ENCODE assay signal across 8 mouse cellular contexts in genomic region chr6:48446256-48446655, GRCm38 (mm10). TPM values are rescaled to one million over a fixed set of nuclear protein-coding genes. Genes with fewer than 3 reads are reported as not detected.
DNase-seq lines count a peak whose midpoint lies in the region; ATAC-seq and TF ChIP-seq lines count a peak whose summit lies in the region.

No protein-coding gene starts in this region.

- no peaks in the 10 kb centered on the region; the same call in 1 of the 2 replicates for H3K27me3 ChIP-seq in ES-Bruce4 (ENCODE audit: control insufficient read depth, insufficient read depth, low read length, poor library complexity, severe bottlenecking)
- peaks cover 35% of the 10 kb centered on the region for H3K27me3 ChIP-seq in liver, embryonic 13.5 days

- no peak for TF ChIP-seq CTCF in ES-Bruce4 (IDR thresholded peaks at IDR 0.05; ENCODE audit: low read depth, low read length)
- TF ChIP-seq CTCF in cortical plate, adult 2 months (IDR thresholded peaks at IDR 0.05; ENCODE audit: extremely low read depth, insufficient read depth, low read length): no peak

- no peak for ATAC-seq in liver, embryonic 13.5 days (ENCODE audit: low read depth)

- peak overlapping the region; percentile 64 for H3K9ac ChIP-seq in ES-Bruce4 (ENCODE audit: low read depth, poor library complexity, severe bottlenecking)
- no peak overlapping the region for H3K9ac ChIP-seq in liver, embryonic 13.5 days

- no peak for TF ChIP-seq EP300 in ES-Bruce4 (IDR thresholded peaks at IDR 0.05; ENCODE audit: insufficient read depth, low read depth, low read length)

- peak overlapping the region; percentile 77 for H3K4me2 ChIP-seq in liver, embryonic 13.5 days

- H3K4me1 ChIP-seq in ES-Bruce4 (ENCODE audit: control insufficient read depth, insufficient read depth, low read length): no peaks in the 10 kb centered on the region
- no peaks in the 10 kb centered on the region for H3K4me1 ChIP-seq in cortical plate, adult 2 months (ENCODE audit: control insufficient read depth, insufficient read depth, low read length)
- H3K4me1 ChIP-seq in liver, embryonic 13.5 days (replicated peaks): peaks cover 18% of the 10 kb centered on the region

- no peak overlapping the region for H3K4me3 ChIP-seq in ES-Bruce4 (ENCODE audit: low read depth, low read length)
- H3K4me3 ChIP-seq in cortical plate, adult 2 months (ENCODE audit: insufficient read depth, low read length): peak overlapping the region; percentile 70; the same call in 1 of the 2 replicates
- peak overlapping the region; percentile 62 for H3K4me3 ChIP-seq in liver, embryonic 13.5 days (replicated peaks)

- no peak for TF ChIP-seq POLR2A in ES-Bruce4 (IDR thresholded peaks at IDR 0.05; ENCODE audit: insufficient read depth, low read length)
- TF ChIP-seq POLR2A in cortical plate, adult 2 months (IDR thresholded peaks at IDR 0.05; ENCODE audit: extremely low read depth, insufficient read depth, low read length): no peak

- H3K27ac ChIP-seq in ES-Bruce4 (ENCODE audit: insufficient read depth, low read length): no peak overlapping the region
- H3K27ac ChIP-seq in cortical plate, adult 2 months (ENCODE audit: insufficient read depth, low read length): no peak overlapping the region
- no peak overlapping the region for H3K27ac ChIP-seq in liver, embryonic 13.5 days

- DNase-seq in heart, postnatal 4 days: peak; percentile 30
- no peak for DNase-seq in liver, embryonic 13.5 days
- DNase-seq in urinary bladder, postnatal 14 days (ENCODE audit: low spot score): no peak
- no peak for DNase-seq in testis, postnatal 10 days (ENCODE audit: low spot score)
- no peak for DNase-seq in cerebellum, postnatal 14 days
- DNase-seq in embryo, embryonic 10 days (ENCODE audit: low spot score): no peak

- peaks cover 5% of the 10 kb centered on the region; the same call in 1 of the 2 replicates for H3K9me3 ChIP-seq in ES-Bruce4 (replicated peaks; ENCODE audit: control insufficient read depth, insufficient read depth, low read length, poor library complexity, severe bottlenecking)
- no peaks in the 10 kb centered on the region for H3K9me3 ChIP-seq in liver, embryonic 13.5 days (replicated peaks)

- H3K36me3 ChIP-seq in ES-Bruce4 (ENCODE audit: control insufficient read depth, insufficient read depth, low read length, poor library complexity, severe bottlenecking): no peaks in the 10 kb centered on the region
- H3K36me3 ChIP-seq in liver, embryonic 13.5 days: peaks cover 13% of the 10 kb centered on the region

- WGBS in liver, embryonic 13.5 days (ENCODE audit: insufficient replicate concordance): 34% methylated on average over 3 of the region's 3 CpGs

RNA-seq across cellular contexts. Expression of gene Zfp467, which starts 0.6 kb away (rescaled TPM):
- polyA plus RNA-seq in ES-Bruce4 (2011; ENCODE audit: insufficient read depth, insufficient read length, low read depth, missing spikeins): 3.3 and 4.9 TPM in 2 replicates
- polyA plus RNA-seq in cortical plate, adult 2 months (2012; rRNA removed): 25.4 and 26.9 TPM in 2 replicates
- total RNA-seq in heart, postnatal 4 days (2021): 10 to 100 TPM; 17.1 to 25.9 TPM
- 1.8 and 1.9 TPM in 2 replicates for polyA plus RNA-seq in liver, embryonic 13.5 days (2015; fragmentation: Nextera tagmentation; extraction: Ambion mirVana)

RNA-seq across cellular contexts. Expression of gene Sspo, which starts 1.8 kb away (rescaled TPM):
- 0.19 and 0.29 TPM in 2 replicates for polyA plus RNA-seq in ES-Bruce4 (2011; ENCODE audit: insufficient read depth, insufficient read length, low read depth, missing spikeins)
- polyA plus RNA-seq in cortical plate, adult 2 months (2012; rRNA removed): 3.2 and 4.1 TPM in 2 replicates
- total RNA-seq in heart, postnatal 4 days (2021): under 1 TPM; 0.38 to 0.64 TPM
- polyA plus RNA-seq in liver, embryonic 13.5 days (2015; fragmentation: Nextera tagmentation; extraction: Ambion mirVana): 0.08 TPM in 1 of 2 replicates, not detected in the other

RNA-seq across cellular contexts. Expression of gene Krba1, which starts 50.9 kb away (rescaled TPM):
- polyA plus RNA-seq in ES-Bruce4 (2011; ENCODE audit: insufficient read depth, insufficient read length, low read depth, missing spikeins): 17.8 and 18.3 TPM in 2 replicates
- 44.5 and 44.9 TPM in 2 replicates for polyA plus RNA-seq in cortical plate, adult 2 months (2012; rRNA removed)
- total RNA-seq in heart, postnatal 4 days (2021): 10 to 100 TPM; 32.5 to 40.1 TPM
- 1.8 and 2.0 TPM in 2 replicates for polyA plus RNA-seq in liver, embryonic 13.5 days (2015; fragmentation: Nextera tagmentation; extraction: Ambion mirVana)
